Mouse (Mus musculus): Measurements from ENCODE around the gene Dzip1l.

- TF ChIP-seq CTCF (IDR thresholded peaks at IDR 0.05; ENCODE audit: low read depth) (no peak), EP300 (IDR thresholded peaks at IDR 0.05; ENCODE audit: low read depth) (no peak)
Observed at GRCm38 (mm10) chr9:99667596-99667995, 38.3 kb downstream of the Dzip1l start.
